Mouse (Mus musculus): ENCODE results near the gene Sc5d. TPM values are rescaled to one million over a fixed set of nuclear protein-coding genes. Genes with fewer than 3 reads are reported as not detected.
A peak's percentile ranks its signal among the peaks of the same experiment; 100 is the strongest.

The Sc5d gene
- polyA plus RNA-seq, 1 experiment from 2014 or later, result 79.8 TPM

GRCm38 (mm10) chr9:42275027-42275760 is 11.1 kb upstream of the Sc5d start:
- no peak overlapping the region for H3K4me2 ChIP-seq (replicated peaks; ENCODE audit: low read depth)
- no peak overlapping the region for H3K4me3 ChIP-seq (ENCODE audit: low read depth, low read length)
- TF ChIP-seq CTCF (IDR thresholded peaks at IDR 0.05; ENCODE audit: low read depth), result peak; percentile 71
- H3K27ac ChIP-seq (ENCODE audit: low read depth, low read length), result no peak overlapping the region
- no peaks in the 10 kb centered on the region for H3K9me3 ChIP-seq (ENCODE audit: control insufficient read depth)
- ATAC-seq, result no peak
- H3K27me3 ChIP-seq (replicated peaks; ENCODE audit: control insufficient read depth, insufficient read depth, low read length), result no peaks in the 10 kb centered on the region
- 48% methylated on average over 13 of the region's 13 CpGs for WGBS
- no peak overlapping the region for H3K9ac ChIP-seq (ENCODE audit: low read depth, low read length)
- no peaks in the 10 kb centered on the region for H3K4me1 ChIP-seq (replicated peaks; ENCODE audit: control insufficient read depth, insufficient read depth, low read length)
- H3K36me3 ChIP-seq (ENCODE audit: control insufficient read depth, insufficient read depth), result no peaks in the 10 kb centered on the region

GRCm38 (mm10) chr9:42273682-42274296 is 9.7 kb upstream of the Sc5d start:
- no peaks in the 10 kb centered on the region for H3K4me1 ChIP-seq (replicated peaks; ENCODE audit: control insufficient read depth, insufficient read depth, low read length)
- no peak overlapping the region for H3K9ac ChIP-seq (ENCODE audit: low read depth, low read length)
- no peak for TF ChIP-seq CTCF (IDR thresholded peaks at IDR 0.05; ENCODE audit: low read depth)
- no peak overlapping the region for H3K4me3 ChIP-seq (ENCODE audit: low read depth, low read length)
- H3K27me3 ChIP-seq (replicated peaks; ENCODE audit: control insufficient read depth, insufficient read depth, low read length), result no peaks in the 10 kb centered on the region
- ATAC-seq, result no peak
- 90% methylated on average over 6 of the region's 6 CpGs for WGBS
- H3K9me3 ChIP-seq (ENCODE audit: control insufficient read depth), result no peaks in the 10 kb centered on the region
- no peak overlapping the region for H3K4me2 ChIP-seq (replicated peaks; ENCODE audit: low read depth)
- no peak overlapping the region for H3K27ac ChIP-seq (ENCODE audit: low read depth, low read length)
- no peaks in the 10 kb centered on the region for H3K36me3 ChIP-seq (ENCODE audit: control insufficient read depth, insufficient read depth)

GRCm38 (mm10) chr9:42273174-42273573 is 9.1 kb upstream of the Sc5d start:
- H3K36me3 ChIP-seq (ENCODE audit: control insufficient read depth, insufficient read depth), result no peaks in the 10 kb centered on the region
- 83% methylated on average over 3 of the region's 3 CpGs for WGBS

GRCm38 (mm10) chr9:42272690-42273089 is 8.6 kb upstream of the Sc5d start:
- H3K9me3 ChIP-seq (ENCODE audit: control insufficient read depth), result no peaks in the 10 kb centered on the region
- 54% methylated on average over 4 of the region's 4 CpGs for WGBS
- no peaks in the 10 kb centered on the region for H3K36me3 ChIP-seq (ENCODE audit: control insufficient read depth, insufficient read depth)
- no peak overlapping the region for H3K27ac ChIP-seq (ENCODE audit: low read depth, low read length)
- no peak overlapping the region for H3K9ac ChIP-seq (ENCODE audit: low read depth, low read length)
- ATAC-seq, result no peak
- H3K27me3 ChIP-seq (replicated peaks; ENCODE audit: control insufficient read depth, insufficient read depth, low read length), result no peaks in the 10 kb centered on the region
- H3K4me3 ChIP-seq (ENCODE audit: low read depth, low read length), result no peak overlapping the region
- no peak for TF ChIP-seq CTCF (IDR thresholded peaks at IDR 0.05; ENCODE audit: low read depth)
- no peaks in the 10 kb centered on the region for H3K4me1 ChIP-seq (replicated peaks; ENCODE audit: control insufficient read depth, insufficient read depth, low read length)
- H3K4me2 ChIP-seq (replicated peaks; ENCODE audit: low read depth), result no peak overlapping the region

More at GRCm38 (mm10) chr9:42273174-42273573, 9.1 kb upstream of the Sc5d start:
- no peak for ATAC-seq
- H3K27ac ChIP-seq (ENCODE audit: low read depth, low read length), result no peak overlapping the region
- no peak for TF ChIP-seq CTCF (IDR thresholded peaks at IDR 0.05; ENCODE audit: low read depth)
- no peaks in the 10 kb centered on the region for H3K4me1 ChIP-seq (replicated peaks; ENCODE audit: control insufficient read depth, insufficient read depth, low read length)
- no peak overlapping the region for H3K9ac ChIP-seq (ENCODE audit: low read depth, low read length)
- H3K4me3 ChIP-seq (ENCODE audit: low read depth, low read length), result no peak overlapping the region
- H3K27me3 ChIP-seq (replicated peaks; ENCODE audit: control insufficient read depth, insufficient read depth, low read length), result no peaks in the 10 kb centered on the region
- no peak overlapping the region for H3K4me2 ChIP-seq (replicated peaks; ENCODE audit: low read depth)
- H3K9me3 ChIP-seq (ENCODE audit: control insufficient read depth), result no peaks in the 10 kb centered on the region

- TF ChIP-seq CTCF (IDR thresholded peaks at IDR 0.05; ENCODE audit: low read depth), result no peak
- WGBS, result 67% methylated on average over 5 of the region's 5 CpGs
- ATAC-seq, result no peak
- Histone ChIP-seq H3K27me3 (replicated peaks; ENCODE audit: control insufficient read depth, insufficient read depth, low read length) (no peaks in the 10 kb centered on the region), H3K4me3 (ENCODE audit: low read depth, low read length) (no peak overlapping the region), H3K27ac (ENCODE audit: low read depth, low read length) (no peak overlapping the region), H3K4me2 (replicated peaks; ENCODE audit: low read depth) (no peak overlapping the region), H3K36me3 (ENCODE audit: control insufficient read depth, insufficient read depth) (no peaks in the 10 kb centered on the region), H3K9me3 (ENCODE audit: control insufficient read depth) (no peaks in the 10 kb centered on the region), H3K4me1 (replicated peaks; ENCODE audit: control insufficient read depth, insufficient read depth, low read length) (no peaks in the 10 kb centered on the region), H3K9ac (ENCODE audit: low read depth, low read length) (no peak overlapping the region)
Measured at GRCm38 (mm10) chr9:42271456-42271855, 7.4 kb upstream of the Sc5d start.

GRCm38 (mm10) chr9:42270617-42271016 is 6.6 kb upstream of the Sc5d start:
- WGBS, result 95% methylated on average over 3 of the region's 3 CpGs
- H3K4me1 ChIP-seq (replicated peaks; ENCODE audit: control insufficient read depth, insufficient read depth, low read length), result no peaks in the 10 kb centered on the region
- H3K4me2 ChIP-seq (replicated peaks; ENCODE audit: low read depth), result no peak overlapping the region
- H3K36me3 ChIP-seq (ENCODE audit: control insufficient read depth, insufficient read depth), result no peaks in the 10 kb centered on the region
- H3K9ac ChIP-seq (ENCODE audit: low read depth, low read length), result no peak overlapping the region
- ATAC-seq, result no peak
- no peak for TF ChIP-seq CTCF (IDR thresholded peaks at IDR 0.05; ENCODE audit: low read depth)
- H3K27me3 ChIP-seq (replicated peaks; ENCODE audit: control insufficient read depth, insufficient read depth, low read length), result no peaks in the 10 kb centered on the region
- no peak overlapping the region for H3K4me3 ChIP-seq (ENCODE audit: low read depth, low read length)
- no peaks in the 10 kb centered on the region for H3K9me3 ChIP-seq (ENCODE audit: control insufficient read depth)
- no peak overlapping the region for H3K27ac ChIP-seq (ENCODE audit: low read depth, low read length)

All from intestine, postnatal 0 days (tissue).